Mouse (Mus musculus): ENCODE measurements at regions not wholly inside any gene's neighbourhood (a gene's known extent, or its start where the extent isn't known, plus 50 kb on each side); places are given as distances from the start of the nearest gene placed in this dataset.

DNA sequence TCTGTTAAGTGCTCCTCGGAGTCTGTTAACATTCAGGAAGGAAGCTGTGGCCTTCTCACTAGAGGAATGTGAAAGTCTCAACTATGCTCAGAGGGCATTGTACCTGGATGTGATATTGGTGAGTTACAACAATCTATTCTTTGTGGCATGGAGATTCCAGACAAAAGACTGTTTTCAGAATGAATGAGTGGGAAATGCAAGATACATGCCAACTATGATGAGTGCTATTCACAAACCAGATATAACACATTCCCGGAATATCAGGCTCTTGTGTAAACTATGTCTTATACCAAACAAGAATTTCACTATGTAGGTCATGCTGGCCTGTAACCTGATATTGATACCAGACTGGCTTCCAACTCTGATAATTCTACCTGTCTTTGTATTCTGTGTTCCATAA is 279.4 kb upstream of the Cypt12 start:
- no peak for DNase-seq

Measured in kidney, postnatal 10 days (tissue).